19 mouse cellular contexts compared by ENCODE assay signal in genomic region chr2:106469196-106469595, GRCm38 (mm10).
DNase-seq lines count a peak whose midpoint lies in the region; ATAC-seq and TF ChIP-seq lines count a peak whose summit lies in the region.
"Had no signal": no experiment of that assay in that cellular context is flagged by ENCODE, and none has a peak within 500 bp of the region (broad histone marks: within the 10 kb centered on the region; RNA-seq: fewer than 3 reads in every experiment).

No protein-coding gene starts in this region.

- ATAC-seq in heart, postnatal 0 days (ENCODE audit: insufficient read depth, low read depth) = peak; percentile 67
- ATAC-seq: forebrain, embryonic 16.5 days; intestine, postnatal 0 days had no signal

- no peaks in the 10 kb centered on the region for H3K36me3 ChIP-seq in heart, postnatal 0 days (replicated peaks; ENCODE audit: control insufficient read depth, insufficient read depth, low read length)
- H3K36me3 ChIP-seq: forebrain, embryonic 10.5 days; heart, embryonic 13.5 days; limb, embryonic 12.5 days; liver, embryonic 13.5 days; midbrain, embryonic 12.5 days; neural tube, embryonic 15.5 days had no signal

- no peak overlapping the region for H3K27ac ChIP-seq in heart, postnatal 0 days (ENCODE audit: low read depth)
- H3K27ac ChIP-seq: forebrain, embryonic 10.5 days; heart, embryonic 13.5 days; limb, embryonic 12.5 days; liver, embryonic 13.5 days; midbrain, embryonic 12.5 days; neural tube, embryonic 15.5 days had no signal

- H3K4me1 ChIP-seq in heart, postnatal 0 days (ENCODE audit: control insufficient read depth, insufficient read depth) = peaks cover 12% of the 10 kb centered on the region; the same call in 1 of the 2 replicates
- H3K4me1 ChIP-seq: forebrain, embryonic 10.5 days; heart, embryonic 13.5 days; limb, embryonic 12.5 days; liver, embryonic 13.5 days; midbrain, embryonic 12.5 days; neural tube, embryonic 15.5 days had no signal

- no peak overlapping the region for H3K4me2 ChIP-seq in heart, postnatal 0 days (ENCODE audit: low read depth, low read length)
- H3K4me2 ChIP-seq: heart, embryonic 13.5 days; limb, embryonic 12.5 days; liver, embryonic 13.5 days; midbrain, embryonic 12.5 days; neural tube, embryonic 15.5 days had no signal

- no peak overlapping the region for H3K9ac ChIP-seq in heart, postnatal 0 days (replicated peaks; ENCODE audit: low read depth, low read length)
- H3K9ac ChIP-seq: heart, embryonic 13.5 days; limb, embryonic 12.5 days; liver, embryonic 13.5 days; midbrain, embryonic 12.5 days; neural tube, embryonic 15.5 days had no signal

- no peak for TF ChIP-seq EP300 in heart, postnatal 0 days (IDR thresholded peaks at IDR 0.05; ENCODE audit: low read depth)

- no peaks in the 10 kb centered on the region for H3K9me3 ChIP-seq in heart, postnatal 0 days (replicated peaks; ENCODE audit: control insufficient read depth, low read length)
- H3K9me3 ChIP-seq: forebrain, embryonic 10.5 days; heart, embryonic 13.5 days; limb, embryonic 12.5 days; liver, embryonic 13.5 days; midbrain, embryonic 12.5 days; neural tube, embryonic 15.5 days had no signal

- no peak overlapping the region for H3K4me3 ChIP-seq in heart, postnatal 0 days (ENCODE audit: low read depth, low read length)
- H3K4me3 ChIP-seq: forebrain, embryonic 10.5 days; heart, embryonic 13.5 days; limb, embryonic 12.5 days; liver, embryonic 13.5 days; midbrain, embryonic 12.5 days; neural tube, embryonic 15.5 days had no signal

- 59% methylated on average over 2 of the region's 2 CpGs for WGBS in heart, postnatal 0 days

- intact Hi-C loops in heart, postnatal 25 days (cut with DNase I) = no loop called here

- no peaks in the 10 kb centered on the region for H3K27me3 ChIP-seq in heart, postnatal 0 days (ENCODE audit: control insufficient read depth, insufficient read depth, low read length)
- H3K27me3 ChIP-seq: heart, embryonic 13.5 days; limb, embryonic 12.5 days; liver, embryonic 13.5 days; midbrain, embryonic 12.5 days; neural tube, embryonic 15.5 days had no signal

- DNase-seq in heart, adult 11 months = peak; percentile 96
- DNase-seq in heart, postnatal 25 days (ENCODE audit: low spot score) = no peak
- DNase-seq in kidney, adult 9 months = peak; percentile 5
- DNase-seq in kidney, postnatal 4 days = no peak
- peak; percentile 30 for DNase-seq in heart, postnatal 0 days (ENCODE audit: low spot score)
- peak; percentile 19 for DNase-seq in heart, postnatal 4 days
- DNase-seq in spleen, postnatal 14 days (ENCODE audit: low spot score in 2 of 2) = no peak
- DNase-seq: cerebellum, adult 11-12 months; cerebellum, postnatal 14 days; liver, embryonic 13.5 days; lung, adult 2 months; lung, postnatal 14 days had no signal

- TF ChIP-seq CTCF in heart, postnatal 0 days (IDR thresholded peaks at IDR 0.05; ENCODE audit: low read depth) = no peak

Comparison
In these comparisons a context has a peak if more than half of its experiments do, and no peak if none do; other contexts are left out.
1. DNase-seq: peak in heart, adult 11 months (single experiment), kidney, adult 9 months (single experiment), heart, postnatal 0 days (single experiment) and heart, postnatal 4 days (single experiment); none in heart, postnatal 25 days (single experiment), kidney, postnatal 4 days (0 of 2) and spleen, postnatal 14 days (0 of 2).